Mouse (Mus musculus): Measurements from ENCODE around the gene Fgr. TPM values are rescaled to one million over a fixed set of nuclear protein-coding genes. Genes with fewer than 3 reads are reported as not detected.

Gene Fgr
- not detected in 2 replicates for polyA plus RNA-seq (2012)

- no peak for TF ChIP-seq GATA1 (IDR thresholded peaks at IDR 0.05; ENCODE audit: low read length)
These were observed at the start of gene Fgr for GRCm38 (mm10) chr4:132973814-132974398. TSS of gene Fgr (plus strand) at chr4:132974095.

- no peak for TF ChIP-seq GATA1 (IDR thresholded peaks at IDR 0.05; ENCODE audit: low read length)
These were observed 43.1 kb upstream of the Fgr start for GRCm38 (mm10) chr4:132930784-132931183.

- no peak for TF ChIP-seq GATA1 (IDR thresholded peaks at IDR 0.05; ENCODE audit: low read length)
These were observed 41.0 kb upstream of the Fgr start for GRCm38 (mm10) chr4:132932752-132933404.

GRCm38 (mm10) chr4:132934639-132935038 is 39.3 kb upstream of the Fgr start:
- TF ChIP-seq GATA1 (IDR thresholded peaks at IDR 0.05; ENCODE audit: low read length): no peak

- no peak for TF ChIP-seq GATA1 (IDR thresholded peaks at IDR 0.05; ENCODE audit: low read length)
These were observed 35.5 kb upstream of the Fgr start for GRCm38 (mm10) chr4:132938181-132938941.

- TF ChIP-seq GATA1 (IDR thresholded peaks at IDR 0.05; ENCODE audit: low read length): no peak
These were observed 34.3 kb upstream of the Fgr start for GRCm38 (mm10) chr4:132939421-132940127.

GRCm38 (mm10) chr4:132941012-132941729 is 32.7 kb upstream of the Fgr start:
- TF ChIP-seq GATA1 (IDR thresholded peaks at IDR 0.05; ENCODE audit: low read length): no peak

- TF ChIP-seq GATA1 (IDR thresholded peaks at IDR 0.05; ENCODE audit: low read length): no peak
These were observed 30.8 kb upstream of the Fgr start for GRCm38 (mm10) chr4:132943088-132943487.

- no peak for TF ChIP-seq GATA1 (IDR thresholded peaks at IDR 0.05; ENCODE audit: low read length)
These were observed 29.8 kb upstream of the Fgr start for GRCm38 (mm10) chr4:132944106-132944505.

GRCm38 (mm10) chr4:132944776-132945175 is 29.1 kb upstream of the Fgr start:
- no peak for TF ChIP-seq GATA1 (IDR thresholded peaks at IDR 0.05; ENCODE audit: low read length)

- no peak for TF ChIP-seq GATA1 (IDR thresholded peaks at IDR 0.05; ENCODE audit: low read length)
These were observed 28.4 kb upstream of the Fgr start for GRCm38 (mm10) chr4:132945261-132946046.

- TF ChIP-seq GATA1 (IDR thresholded peaks at IDR 0.05; ENCODE audit: low read length): no peak
These were observed 27.6 kb upstream of the Fgr start for GRCm38 (mm10) chr4:132946047-132947001.

- no peak for TF ChIP-seq GATA1 (IDR thresholded peaks at IDR 0.05; ENCODE audit: low read length)
These were observed 23.9 kb upstream of the Fgr start for GRCm38 (mm10) chr4:132949882-132950532.

Data from G1E-ER4 (cell line).